Mouse (Mus musculus) skeletal muscle tissue, postnatal 0 days (tissue): ENCODE data around the gene Slk. TPM values are rescaled to one million over a fixed set of nuclear protein-coding genes. Genes with fewer than 3 reads are reported as not detected.

Experiments
- polyA plus RNA-seq: library from polyadenylated mRNA; unstranded; fragments of >200 nt; fragmentation: Nextera tagmentation; extraction: Ambion mirVana; gene quantifications from 2 replicates; pipeline ENCODE4 v1.2.1, GENCODE M21; 2015

Gene Slk
- polyA plus RNA-seq = 6.9 and 8.5 TPM in 2 replicates

GRCm38 (mm10) chr19:47579225-47579787 lies at the start of gene Slk:
TSS of gene Slk (plus strand) at chr19:47579678.

GRCm38 (mm10) chr19:47537300-47537792 lies 42.1 kb upstream of the Slk start, which contains the start of gene Stn1:
TSS of gene Stn1 (minus strand) at chr19:47537507.

DNA sequence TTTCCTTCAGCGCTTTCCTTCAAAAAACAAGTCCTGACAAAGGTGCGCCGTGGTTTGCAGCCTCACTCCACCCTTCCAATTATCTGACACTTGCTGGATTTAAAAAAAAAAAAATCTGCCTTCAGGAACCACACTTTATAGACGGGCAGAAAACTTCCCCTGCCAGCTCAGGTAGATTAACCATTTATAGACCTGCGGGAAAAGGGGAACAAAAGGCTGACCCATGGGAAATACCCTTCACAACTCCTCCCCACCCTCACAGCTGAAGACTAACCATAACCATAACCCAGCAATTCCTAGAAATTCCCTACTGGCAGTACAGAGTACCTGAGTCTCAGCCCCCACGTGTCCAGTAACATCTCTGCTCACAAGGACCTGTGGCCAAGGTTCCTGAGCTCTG lies 112.5 kb downstream of the Slk start, which contains the start of gene Col17a1:
Gene Col17a1, minus strand, starts transcription at position 101 of the 400 bp plus-strand sequence.

Other genes starting within 250 kb of the Slk start
- 6.7 and 8.0 TPM in 2 replicates for gene Sh3pxd2a, start 115.3 kb upstream of the Slk start, polyA plus RNA-seq
- gene Stn1, start 42.2 kb upstream of the Slk start, polyA plus RNA-seq = 20.2 and 21.5 TPM in 2 replicates
- gene Col17a1, start 112.4 kb downstream of the Slk start, polyA plus RNA-seq = 2.5 and 2.9 TPM in 2 replicates
- 209 and 211 TPM in 2 replicates for gene Sfr1, start 152.0 kb downstream of the Slk start, polyA plus RNA-seq